Mouse (Mus musculus) bone marrow, adult 2 months (tissue): ENCODE measurements around the gene Smim10l2a.

Experiments used
- CTCF ChIP-seq: fragments of 200-500 bp; IDR thresholded peaks from 2 replicates; pipeline ENCODE4 v1.5.1; 2011; ENCODE audit warnings: low read length, control low read depth; ENCODE audit not compliant: control insufficient read depth, insufficient read depth
- POLR2A ChIP-seq: fragments of 200-500 bp; IDR thresholded peaks from 2 replicates; pipeline ENCODE4 v1.6.1; 2011; ENCODE audit warnings: low read depth, mild to moderate bottlenecking, control low read depth, low read length, borderline replicate concordance; ENCODE audit not compliant: control insufficient read depth

DNA sequence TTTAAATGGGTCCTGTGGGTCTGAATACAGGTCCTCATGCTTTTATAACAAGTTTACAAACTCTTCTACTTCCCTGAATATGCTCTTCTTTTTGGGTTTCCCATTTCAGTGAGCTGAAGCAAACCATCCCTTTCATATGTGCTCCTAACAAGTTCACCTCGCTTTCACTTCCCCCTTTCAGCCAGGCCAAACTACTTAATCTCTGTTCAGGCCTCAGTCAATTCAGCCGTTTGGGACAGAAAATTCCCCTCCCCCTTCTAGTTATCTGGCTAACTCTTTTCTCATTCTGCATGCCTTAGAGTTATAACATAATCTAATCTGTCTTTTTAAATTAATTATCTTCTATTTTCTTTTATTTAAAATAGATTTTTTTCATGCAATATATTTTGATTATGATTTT, 30.3 kb downstream of the Smim10l2a start:
- no peak for TF ChIP-seq CTCF
- no peak for TF ChIP-seq POLR2A
